ENCODE assay signal across 28 mouse cellular contexts in the genomic region with DNA sequence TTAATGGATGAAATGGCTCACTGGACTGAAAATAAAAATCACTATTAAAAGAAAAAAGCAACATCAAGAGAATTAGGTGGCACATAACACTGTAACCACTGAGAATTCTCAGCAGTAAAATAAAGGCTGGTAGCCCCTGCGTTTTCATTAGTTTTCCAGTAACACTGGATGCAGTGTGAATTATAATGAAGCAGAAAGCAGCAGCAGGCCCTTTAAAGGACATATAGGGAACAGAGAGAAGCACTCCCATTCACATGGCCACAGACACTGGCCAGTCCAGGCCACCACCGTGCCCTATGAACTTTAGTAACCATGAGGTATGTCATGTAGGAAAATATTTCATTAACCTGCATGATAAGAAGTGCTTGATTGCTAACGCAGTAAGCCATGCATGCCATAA.
DNase-seq lines count a peak whose midpoint lies in the region; ATAC-seq lines count a peak whose summit lies in the region.
"Had no signal": no experiment of that assay in that cellular context is flagged by ENCODE, and none has a peak within 500 bp of the region (broad histone marks: within the 10 kb centered on the region; RNA-seq: fewer than 3 reads in every experiment).

No protein-coding gene starts in this region.

- peak overlapping the region; percentile 78 for H3K27ac ChIP-seq in hindbrain, embryonic 12.5 days
- no peak overlapping the region for H3K27ac ChIP-seq in hindbrain, embryonic 11.5 days (ENCODE audit: low read depth, low read length)
- H3K27ac ChIP-seq in neural tube, embryonic 12.5 days, result 0 out of 2 replicates have a peak overlapping the region, but pooled peaks have one; percentile 18
- peak overlapping the region; percentile 81 for H3K27ac ChIP-seq in neural tube, embryonic 13.5 days (replicated peaks)
- H3K27ac ChIP-seq: forebrain, embryonic 13.5 days; heart, embryonic 10.5 days; heart, embryonic 15.5 days; intestine, embryonic 15.5 days; kidney, postnatal 0 days; limb, embryonic 13.5 days; stomach, embryonic 15.5 days had no signal

- no peaks in the 10 kb centered on the region for H3K9me3 ChIP-seq in hindbrain, embryonic 12.5 days (replicated peaks)
- H3K9me3 ChIP-seq in hindbrain, embryonic 11.5 days (ENCODE audit: control insufficient read depth, low read length), result no peaks in the 10 kb centered on the region
- no peaks in the 10 kb centered on the region for H3K9me3 ChIP-seq in neural tube, embryonic 12.5 days
- no peaks in the 10 kb centered on the region for H3K9me3 ChIP-seq in neural tube, embryonic 13.5 days
- H3K9me3 ChIP-seq: forebrain, embryonic 13.5 days; G1E; heart, embryonic 10.5 days; heart, embryonic 15.5 days; intestine, embryonic 15.5 days; limb, embryonic 13.5 days; megakaryocyte, embryonic 14.5 days; stomach, embryonic 15.5 days had no signal

- 78% methylated on average over 3 of the region's 3 CpGs for WGBS in hindbrain, embryonic 12.5 days
- WGBS in hindbrain, embryonic 11.5 days, result 87% methylated on average over 3 of the region's 3 CpGs
- WGBS in neural tube, embryonic 12.5 days, result 63% methylated on average over 3 of the region's 3 CpGs
- 45% methylated on average over 3 of the region's 3 CpGs for WGBS in neural tube, embryonic 13.5 days

- H3K36me3 ChIP-seq in hindbrain, embryonic 12.5 days, result no peaks in the 10 kb centered on the region
- H3K36me3 ChIP-seq in hindbrain, embryonic 11.5 days (ENCODE audit: control insufficient read depth, insufficient read depth, low read length), result no peaks in the 10 kb centered on the region
- no peaks in the 10 kb centered on the region for H3K36me3 ChIP-seq in neural tube, embryonic 12.5 days
- no peaks in the 10 kb centered on the region for H3K36me3 ChIP-seq in neural tube, embryonic 13.5 days
- H3K36me3 ChIP-seq: heart, embryonic 10.5 days; heart, embryonic 15.5 days; intestine, embryonic 15.5 days; limb, embryonic 13.5 days; stomach, embryonic 15.5 days had no signal

- no peak for DNase-seq in hindbrain, embryonic 11.5 days (ENCODE audit: low spot score)
- DNase-seq in neural tube, embryonic 10.5 days (ENCODE audit: extremely low spot score, low spot score), result no peak
- DNase-seq in cerebellum, adult 11-12 months, result no peak
- no peak for DNase-seq in thymus, adult 18-20 months
- DNase-seq: adrenal gland, adult 8-10 months; cerebellum, adult 9-10 months; cerebellum, postnatal 36 days; gastrocnemius, postnatal 25 days; heart, adult 11 months; kidney, adult 2 months; kidney, postnatal 4 days; lung, postnatal 36 days; retina, postnatal 1 day; right cerebral cortex, postnatal 14 days; thymus, postnatal 14 days had no signal

- peaks cover 24% of the 10 kb centered on the region for H3K4me1 ChIP-seq in hindbrain, embryonic 12.5 days
- no peaks in the 10 kb centered on the region for H3K4me1 ChIP-seq in hindbrain, embryonic 11.5 days (replicated peaks; ENCODE audit: control insufficient read depth, insufficient read depth, low read length)
- peaks cover 8% of the 10 kb centered on the region; the same call in 1 of the 2 replicates for H3K4me1 ChIP-seq in neural tube, embryonic 12.5 days
- H3K4me1 ChIP-seq in neural tube, embryonic 13.5 days (replicated peaks), result peaks cover 25% of the 10 kb centered on the region
- H3K4me1 ChIP-seq: heart, embryonic 10.5 days; heart, embryonic 15.5 days; intestine, embryonic 15.5 days; megakaryocyte, embryonic 14.5 days; stomach, embryonic 15.5 days had no signal

- ATAC-seq in hindbrain, embryonic 12.5 days (ENCODE audit: low FRiP score), result no peak
- ATAC-seq in hindbrain, embryonic 11.5 days (ENCODE audit: low FRiP score), result no peak
- no peak for ATAC-seq in neural tube, embryonic 12.5 days (ENCODE audit: low FRiP score, low read depth)
- peak; percentile 30; the same call in 1 of the 2 replicates for ATAC-seq in neural tube, embryonic 13.5 days (ENCODE audit: low read depth)
- ATAC-seq: forebrain, embryonic 13.5 days; intestine, embryonic 15.5 days had no signal

- no peak overlapping the region for H3K4me2 ChIP-seq in hindbrain, embryonic 12.5 days (replicated peaks)
- no peak overlapping the region for H3K4me2 ChIP-seq in hindbrain, embryonic 11.5 days (replicated peaks; ENCODE audit: low read depth, low read length)
- H3K4me2 ChIP-seq in neural tube, embryonic 12.5 days (replicated peaks), result no peak overlapping the region
- H3K4me2 ChIP-seq in neural tube, embryonic 13.5 days, result no peak overlapping the region
- H3K4me2 ChIP-seq: forebrain, embryonic 13.5 days; heart, embryonic 15.5 days; intestine, embryonic 15.5 days; limb, embryonic 13.5 days; liver, embryonic 11.5 days; stomach, embryonic 15.5 days had no signal

- no peaks in the 10 kb centered on the region for H3K27me3 ChIP-seq in hindbrain, embryonic 12.5 days
- H3K27me3 ChIP-seq in hindbrain, embryonic 11.5 days (ENCODE audit: control insufficient read depth, insufficient read depth, low read length), result no peaks in the 10 kb centered on the region
- no peaks in the 10 kb centered on the region for H3K27me3 ChIP-seq in neural tube, embryonic 12.5 days (replicated peaks)
- no peaks in the 10 kb centered on the region for H3K27me3 ChIP-seq in neural tube, embryonic 13.5 days
- H3K27me3 ChIP-seq: forebrain, embryonic 13.5 days; heart, embryonic 15.5 days; intestine, embryonic 15.5 days; limb, embryonic 13.5 days; megakaryocyte, embryonic 14.5 days; stomach, embryonic 15.5 days had no signal

- H3K9ac ChIP-seq in hindbrain, embryonic 12.5 days, result no peak overlapping the region
- no peak overlapping the region for H3K9ac ChIP-seq in hindbrain, embryonic 11.5 days (ENCODE audit: low read depth, low read length)
- H3K9ac ChIP-seq in neural tube, embryonic 12.5 days, result no peak overlapping the region
- H3K9ac ChIP-seq in neural tube, embryonic 13.5 days, result no peak overlapping the region
- H3K9ac ChIP-seq: forebrain, embryonic 13.5 days; heart, embryonic 15.5 days; intestine, embryonic 15.5 days; limb, embryonic 13.5 days; stomach, embryonic 15.5 days had no signal

- H3K4me3 ChIP-seq in hindbrain, embryonic 12.5 days, result no peak overlapping the region
- no peak overlapping the region for H3K4me3 ChIP-seq in hindbrain, embryonic 11.5 days (ENCODE audit: low read depth, low read length)
- no peak overlapping the region for H3K4me3 ChIP-seq in neural tube, embryonic 12.5 days
- no peak overlapping the region for H3K4me3 ChIP-seq in neural tube, embryonic 13.5 days
- H3K4me3 ChIP-seq: forebrain, embryonic 13.5 days; heart, embryonic 10.5 days; heart, embryonic 15.5 days; intestine, embryonic 15.5 days; limb, embryonic 13.5 days; megakaryocyte, embryonic 14.5 days; stomach, embryonic 15.5 days had no signal
